Mouse (Mus musculus): ENCODE data around the gene Prlhr.

Prlhr gene

DNA sequence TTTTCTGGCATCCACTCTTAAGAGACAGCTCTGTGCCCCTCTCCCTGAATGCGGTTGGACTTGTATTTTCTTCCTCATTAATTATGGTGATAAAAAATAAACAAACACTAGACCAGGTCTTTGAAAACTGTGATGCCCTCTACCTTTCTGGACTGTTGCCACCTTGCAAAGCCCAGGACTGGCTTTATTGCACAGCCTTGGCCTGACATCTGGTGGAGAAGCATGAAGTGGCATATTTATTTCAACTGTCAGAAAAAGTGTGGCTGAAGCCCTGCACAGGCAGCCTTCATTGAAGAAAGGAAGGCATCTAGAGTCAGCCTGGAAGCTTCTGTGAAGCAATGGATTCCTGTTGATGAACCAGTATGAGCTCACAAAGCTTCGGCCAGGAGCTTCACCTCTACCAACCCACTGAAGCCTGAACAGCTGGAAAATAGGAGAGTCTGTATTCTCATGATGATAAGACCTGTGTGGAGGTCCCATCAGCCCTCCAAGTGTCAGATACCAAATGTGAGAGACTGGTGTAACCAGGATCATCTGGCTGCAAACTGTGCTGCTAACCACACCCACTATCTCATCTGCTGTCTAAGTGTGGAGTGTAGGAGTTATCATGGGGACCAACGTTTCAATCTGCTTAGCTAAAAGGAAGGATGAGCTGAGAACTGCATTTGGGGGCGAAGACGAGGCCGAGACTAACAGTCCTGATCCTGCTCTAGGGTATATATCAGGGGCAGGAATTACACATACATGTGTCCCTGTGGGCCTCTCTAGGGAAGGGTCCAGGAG lies 35.6 kb downstream of the Prlhr start:
- no peak for DNase-seq

DNA sequence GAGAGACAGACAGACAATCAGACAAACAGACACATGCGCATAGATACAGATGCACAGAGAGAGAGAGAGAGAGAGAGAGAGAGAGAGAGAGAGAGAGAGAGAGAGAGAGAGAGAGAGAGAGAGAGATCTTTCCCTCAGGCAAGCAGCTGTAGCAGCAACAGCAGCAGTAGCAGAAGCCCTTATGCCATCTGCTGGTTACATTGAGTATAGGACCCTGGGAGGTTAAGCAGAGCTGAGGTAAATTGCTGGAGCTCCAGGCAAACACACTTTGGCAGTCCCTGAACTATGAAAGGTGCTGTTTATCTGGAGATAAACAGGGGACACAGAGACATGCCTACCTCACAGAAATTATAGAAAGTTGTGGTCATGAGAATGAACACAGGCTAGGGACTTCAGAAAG lies 50.5 kb downstream of the Prlhr start:
- DNase-seq: peak; percentile 20

All from kidney, postnatal 14 days (tissue).